ENCODE assay signal across 30 mouse cellular contexts in genomic region chr5:53661508-53661907, GRCm38 (mm10). TPM values are rescaled to one million over a fixed set of nuclear protein-coding genes. Genes with fewer than 3 reads are reported as not detected.
DNase-seq lines count a peak whose midpoint lies in the region; ATAC-seq and TF ChIP-seq lines count a peak whose summit lies in the region.
"Had no signal": no experiment of that assay in that cellular context is flagged by ENCODE, and none has a peak within 500 bp of the region (broad histone marks: within the 10 kb centered on the region; RNA-seq: fewer than 3 reads in every experiment).

No protein-coding gene starts in this region.

- no peak overlapping the region for H3K27ac ChIP-seq in forebrain, postnatal 0 days (ENCODE audit: low read depth, low read length)
- no peak overlapping the region for H3K27ac ChIP-seq in forebrain, embryonic 13.5 days
- no peak overlapping the region for H3K27ac ChIP-seq in lung, postnatal 0 days (ENCODE audit: low read length)
- H3K27ac ChIP-seq in limb, embryonic 10.5 days = no peak overlapping the region
- H3K27ac ChIP-seq: forebrain, embryonic 10.5 days; heart, embryonic 15.5 days; hindbrain, embryonic 10.5 days; hindbrain, embryonic 13.5 days had no signal

- no peaks in the 10 kb centered on the region for H3K9me3 ChIP-seq in forebrain, postnatal 0 days (ENCODE audit: low read length)
- H3K9me3 ChIP-seq in forebrain, embryonic 13.5 days (replicated peaks) = no peaks in the 10 kb centered on the region
- H3K9me3 ChIP-seq in lung, postnatal 0 days (ENCODE audit: low read length) = no peaks in the 10 kb centered on the region
- H3K9me3 ChIP-seq in limb, embryonic 10.5 days (replicated peaks) = no peaks in the 10 kb centered on the region
- H3K9me3 ChIP-seq: forebrain, embryonic 10.5 days; G1E; heart, embryonic 12.5 days; heart, embryonic 15.5 days; hindbrain, embryonic 10.5 days; hindbrain, embryonic 13.5 days had no signal

- H3K4me3 ChIP-seq in forebrain, postnatal 0 days (ENCODE audit: low read depth, low read length) = no peak overlapping the region
- H3K4me3 ChIP-seq in forebrain, embryonic 13.5 days = no peak overlapping the region
- H3K4me3 ChIP-seq in lung, postnatal 0 days (ENCODE audit: low read depth, low read length) = no peak overlapping the region
- no peak overlapping the region for H3K4me3 ChIP-seq in limb, embryonic 10.5 days
- H3K4me3 ChIP-seq: forebrain, embryonic 10.5 days; heart, embryonic 12.5 days; heart, embryonic 15.5 days; hindbrain, embryonic 10.5 days; hindbrain, embryonic 13.5 days had no signal

- TF ChIP-seq CTCF in forebrain, postnatal 0 days (IDR thresholded peaks at IDR 0.05; ENCODE audit: low read depth) = no peak
- no peak for TF ChIP-seq CTCF in lung, postnatal 0 days (IDR thresholded peaks at IDR 0.05)

- H3K4me1 ChIP-seq in forebrain, postnatal 0 days (ENCODE audit: insufficient read depth) = no peaks in the 10 kb centered on the region
- no peaks in the 10 kb centered on the region for H3K4me1 ChIP-seq in forebrain, embryonic 13.5 days
- no peaks in the 10 kb centered on the region for H3K4me1 ChIP-seq in lung, postnatal 0 days (ENCODE audit: insufficient read depth, low read depth, low read length)
- no peaks in the 10 kb centered on the region for H3K4me1 ChIP-seq in limb, embryonic 10.5 days
- H3K4me1 ChIP-seq: forebrain, embryonic 10.5 days; heart, embryonic 12.5 days; hindbrain, embryonic 10.5 days; hindbrain, embryonic 13.5 days had no signal

- no peak overlapping the region for H3K9ac ChIP-seq in forebrain, postnatal 0 days
- no peak overlapping the region for H3K9ac ChIP-seq in forebrain, embryonic 13.5 days
- no peak overlapping the region for H3K9ac ChIP-seq in lung, postnatal 0 days (replicated peaks; ENCODE audit: low read depth)
- H3K9ac ChIP-seq: heart, embryonic 12.5 days; heart, embryonic 15.5 days; hindbrain, embryonic 13.5 days had no signal

- H3K4me2 ChIP-seq in forebrain, postnatal 0 days (ENCODE audit: low read depth) = no peak overlapping the region
- no peak overlapping the region for H3K4me2 ChIP-seq in forebrain, embryonic 13.5 days
- H3K4me2 ChIP-seq in lung, postnatal 0 days (replicated peaks; ENCODE audit: low read depth, low read length) = no peak overlapping the region
- H3K4me2 ChIP-seq: heart, embryonic 12.5 days; heart, embryonic 15.5 days; hindbrain, embryonic 13.5 days had no signal

- DNase-seq in forebrain, postnatal 0 days = no peak
- peak; percentile 51 for DNase-seq in lung, postnatal 0 days (ENCODE audit: low spot score)
- no peak for DNase-seq in lung, postnatal 14 days
- DNase-seq in limb, embryonic 10.5 days (ENCODE audit: low spot score) = peak; percentile 24
- DNase-seq in spleen, postnatal 14 days (ENCODE audit: low spot score in 2 of 2) = no peak
- no peak for DNase-seq in liver
- DNase-seq in kidney, postnatal 14 days = no peak
- DNase-seq: adrenal gland, postnatal 10 days; adrenal gland, postnatal 36 days; B cell, adult 2 months; cerebellum, adult 11 months; cerebellum, adult 8-10 months; cerebellum, postnatal 10 days; cerebellum, postnatal 36 days; gastrocnemius, postnatal 25 days; heart, postnatal 10 days; heart, postnatal 36 days had no signal

- TF ChIP-seq EP300 in lung, postnatal 0 days (IDR thresholded peaks at IDR 0.05) = no peak

- no peaks in the 10 kb centered on the region for H3K27me3 ChIP-seq in forebrain, postnatal 0 days (ENCODE audit: insufficient read depth, low read length)
- H3K27me3 ChIP-seq in forebrain, embryonic 13.5 days = no peaks in the 10 kb centered on the region
- H3K27me3 ChIP-seq in lung, postnatal 0 days (replicated peaks; ENCODE audit: insufficient read depth, low read length) = no peaks in the 10 kb centered on the region
- no peaks in the 10 kb centered on the region for H3K27me3 ChIP-seq in limb, embryonic 10.5 days (ENCODE audit: low read depth, poor library complexity, severe bottlenecking)
- H3K27me3 ChIP-seq: CH12.LX; heart, embryonic 12.5 days; heart, embryonic 15.5 days; hindbrain, embryonic 13.5 days; Patski had no signal

- no peaks in the 10 kb centered on the region; the same call in 1 of the 2 replicates for H3K36me3 ChIP-seq in forebrain, postnatal 0 days (ENCODE audit: insufficient read depth)
- H3K36me3 ChIP-seq in forebrain, embryonic 13.5 days (ENCODE audit: poor library complexity, severe bottlenecking) = peaks cover 9% of the 10 kb centered on the region
- no peaks in the 10 kb centered on the region for H3K36me3 ChIP-seq in lung, postnatal 0 days (ENCODE audit: insufficient read depth, low read length)
- H3K36me3 ChIP-seq in limb, embryonic 10.5 days = 0 out of 2 replicates have a peak, but pooled peaks cover 2% of the 10 kb centered on the region
- H3K36me3 ChIP-seq: heart, embryonic 12.5 days; heart, embryonic 15.5 days had no signal

- WGBS in forebrain, postnatal 0 days = 82% methylated on average over 2 of the region's 2 CpGs
- WGBS in forebrain, embryonic 13.5 days = 84% methylated on average over 2 of the region's 2 CpGs
- WGBS in lung, postnatal 0 days = 47% methylated on average over 2 of the region's 2 CpGs
- 85% methylated on average over 2 of the region's 2 CpGs for WGBS in limb, embryonic 10.5 days

- ATAC-seq in forebrain, postnatal 0 days = 0 out of 2 replicates have a peak, but pooled peaks have one; percentile 16
- no peak for ATAC-seq in forebrain, embryonic 13.5 days
- ATAC-seq in lung, postnatal 0 days = peak; percentile 42; the same call in 1 of the 2 replicates
- ATAC-seq: hindbrain, embryonic 16.5 days; Patski had no signal

RNA-seq across cellular contexts. Expression of gene Cckar, which starts 46.0 kb away (rescaled TPM):
- 0.31 and 1.3 TPM in 2 replicates for total RNA-seq in forebrain, postnatal 0 days (2014; rRNA removed)
- 0.23 and 0.74 TPM in 2 replicates for polyA plus RNA-seq in forebrain, postnatal 0 days (2015; fragmentation: Nextera tagmentation; extraction: Ambion mirVana)
- polyA plus RNA-seq in forebrain, embryonic 13.5 days (2015; fragmentation: Nextera tagmentation; extraction: Ambion mirVana) = 3.5 and 4.4 TPM in 2 replicates
- polyA plus RNA-seq in lung, postnatal 0 days (2015; fragmentation: Nextera tagmentation; extraction: Ambion mirVana) = 25.2 and 26.0 TPM in 2 replicates
- polyA plus RNA-seq in limb, embryonic 10.5 days (2016; fragmentation: Nextera tagmentation; extraction: Ambion mirVana) = 0.06 TPM in 1 of 2 replicates, not detected in the other
- total RNA-seq: CH12.LX; gastrocnemius, adult 8-10 months; gastrocnemius, postnatal 25 days; heart, adult 8-10 months; heart, postnatal 10 days; heart, postnatal 36 days had no signal
- polyA plus RNA-seq: G1E; gonadal fat pad, adult 2 months; Patski had no signal

Comparison
In these comparisons a context has a peak if more than half of its experiments do, and no peak if none do; other contexts are left out.
1. DNase-seq: peak in lung, postnatal 0 days (single experiment) and limb, embryonic 10.5 days (single experiment); none in forebrain, postnatal 0 days (single experiment), lung, postnatal 14 days (single experiment), spleen, postnatal 14 days (0 of 2), liver (single experiment) and kidney, postnatal 14 days (single experiment).